Mouse (Mus musculus) forebrain, postnatal 0 days (tissue): ENCODE measurements around the gene Pamr1. TPM values are rescaled to one million over a fixed set of nuclear protein-coding genes. Genes with fewer than 3 reads are reported as not detected.

Source experiments
- ATAC-seq: fragments of 200-750 bp; cut with Nextera tagmentation; 2 replicates; pipeline ENCODE4 v1.8.0; 2017; ENCODE audit warnings: mild to moderate bottlenecking, moderate library complexity
- DNase-seq: peaks from one replicate; pipeline ENCODE4 v3.0.0-alpha.2; 2015
- H3K27ac ChIP-seq: fragments of 300-500 bp; sonication (generic); 2 replicates; pipeline ENCODE4 v1.5.1; 2014; ENCODE audit warnings: low read depth, mild to moderate bottlenecking, antibody characterized with exemption, low read length, moderate library complexity, mixed read lengths
- H3K27me3 ChIP-seq: fragments of 300-500 bp; sonication (generic); 2 replicates; pipeline ENCODE4 v1.6.1; 2014; ENCODE audit warnings: mild to moderate bottlenecking, low read length, mixed read lengths; ENCODE audit not compliant: insufficient read depth
- H3K36me3 ChIP-seq: fragments of 300-500 bp; sonication (generic); 2 replicates; pipeline ENCODE4 v1.6.1; 2014; ENCODE audit warnings: mild to moderate bottlenecking, moderate library complexity; ENCODE audit not compliant: insufficient read depth
- H3K4me1 ChIP-seq: fragments of 300-500 bp; sonication (generic); 2 replicates; pipeline ENCODE4 v1.6.1; 2014; ENCODE audit warnings: antibody characterized with exemption; ENCODE audit not compliant: insufficient read depth
- H3K4me2 ChIP-seq: fragments of 300-500 bp; sonication (generic); 2 replicates; pipeline ENCODE4 v1.6.1; 2014; ENCODE audit warnings: low read depth, mild to moderate bottlenecking, moderate library complexity
- H3K4me3 ChIP-seq: fragments of 300-500 bp; sonication (generic); 2 replicates; pipeline ENCODE4 v1.5.1; 2014; ENCODE audit warnings: low read depth, low read length, mixed read lengths
- H3K9ac ChIP-seq: fragments of 300-500 bp; sonication (generic); 2 replicates; pipeline ENCODE4 v1.6.1; 2014; ENCODE audit warnings: mild to moderate bottlenecking
- H3K9me3 ChIP-seq: fragments of 300-500 bp; sonication (generic); 2 replicates; pipeline ENCODE4 v1.6.1; 2016; ENCODE audit warnings: low read length
- CTCF ChIP-seq: sonication (generic); IDR thresholded peaks from 2 replicates; pipeline ENCODE4 v1.5.1; 2016; ENCODE audit warnings: antibody characterized with exemption, control low read depth, low read depth
- WGBS: fragments of 180-500 bp; shearing (Covaris S2); extraction: QIAGEN DNeasy Blood & Tissue Kit; methylation state at CpG from one replicate; pipeline ENCODE4 v1.1.7; 2014; 5-methylcytosine and 5-hydroxymethylcytosine counted together
- polyA plus RNA-seq: library from polyadenylated mRNA; unstranded; fragments of >200 nt; fragmentation: Nextera tagmentation; extraction: Ambion mirVana; gene quantifications from 2 replicates; pipeline ENCODE4 v1.2.1, GENCODE M21; 2015
- total RNA-seq: library from RNA; depleted of rRNA; stranded (reverse); fragments of >200 nt; gene quantifications from 2 replicates; pipeline ENCODE4 v1.2.3, GENCODE M21; 2014

Pamr1 gene
- total and polyA plus RNA-seq, 2 experiments from 2014 or later: 4.4 to 6.5 TPM

DNA sequence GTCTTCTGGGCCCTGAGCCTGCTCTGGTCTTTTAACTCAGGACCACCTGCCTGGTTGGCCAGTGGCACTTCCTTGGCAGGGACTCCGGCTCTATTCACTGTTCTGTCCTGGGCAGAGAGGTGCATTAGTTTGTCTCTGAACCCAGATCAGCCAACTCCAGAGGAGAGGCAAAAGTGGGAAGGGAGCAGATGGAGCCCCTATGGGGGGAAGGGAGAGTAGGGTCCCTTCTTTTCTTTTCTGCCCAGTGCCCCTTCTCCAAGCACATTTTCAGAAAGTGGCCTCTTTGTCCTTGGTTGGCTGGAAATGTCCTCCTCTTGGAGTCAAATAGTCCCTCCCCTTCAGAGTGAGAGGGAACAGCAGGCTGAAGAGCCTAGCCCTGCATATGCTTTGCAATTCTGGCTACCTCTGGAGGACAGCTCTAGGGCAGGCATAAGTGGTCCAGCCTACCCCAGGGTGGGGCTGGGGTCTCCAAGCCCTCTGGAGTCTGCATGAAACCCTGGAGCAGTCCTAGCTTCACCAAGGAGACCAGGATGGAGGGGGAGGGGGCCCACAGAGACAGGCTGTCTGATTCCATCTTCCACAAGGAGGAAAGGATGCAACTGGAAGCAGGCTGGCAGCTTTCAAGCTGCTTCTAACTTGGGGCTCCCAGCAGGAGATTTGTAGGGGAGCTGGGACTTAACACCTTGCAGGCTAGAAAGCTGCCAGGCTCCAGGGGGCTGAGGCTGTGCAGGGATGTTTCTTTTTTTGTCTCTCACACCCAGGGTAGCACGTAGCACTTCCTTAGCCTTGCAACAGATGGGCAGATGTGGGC, 49.3 kb downstream of the Pamr1 start:
- peaks cover 7% of the 10 kb centered on the region; the same call in 1 of the 2 replicates for H3K4me1 ChIP-seq
- peak; percentile 15 for TF ChIP-seq CTCF
- H3K27ac ChIP-seq: peak overlapping the region; percentile 59
- 0 out of 2 replicates have a peak overlapping the region, but pooled peaks have one; percentile 14 for H3K9ac ChIP-seq
- H3K9me3 ChIP-seq: no peaks in the 10 kb centered on the region
- DNase-seq: peak; percentile 62
- H3K4me3 ChIP-seq: no peak overlapping the region
- peak; percentile 89 for ATAC-seq
- no peak overlapping the region for H3K4me2 ChIP-seq
- no peaks in the 10 kb centered on the region for H3K27me3 ChIP-seq
- no peaks in the 10 kb centered on the region for H3K36me3 ChIP-seq
- WGBS: 13% methylated on average over 2 of the region's 2 CpGs

GRCm38 (mm10) chr2:102600516-102600915, 50.7 kb downstream of the Pamr1 start:
- no peak overlapping the region for H3K4me2 ChIP-seq
- WGBS: 91% methylated on average over 4 of the region's 4 CpGs
- H3K27me3 ChIP-seq: no peaks in the 10 kb centered on the region
- TF ChIP-seq CTCF: no peak
- no peak for ATAC-seq
- no peaks in the 10 kb centered on the region for H3K36me3 ChIP-seq
- no peaks in the 10 kb centered on the region for H3K9me3 ChIP-seq
- H3K27ac ChIP-seq: no peak overlapping the region
- H3K4me3 ChIP-seq: no peak overlapping the region
- peaks cover 7% of the 10 kb centered on the region; the same call in 1 of the 2 replicates for H3K4me1 ChIP-seq
- no peak for DNase-seq
- no peak overlapping the region for H3K9ac ChIP-seq

DNA sequence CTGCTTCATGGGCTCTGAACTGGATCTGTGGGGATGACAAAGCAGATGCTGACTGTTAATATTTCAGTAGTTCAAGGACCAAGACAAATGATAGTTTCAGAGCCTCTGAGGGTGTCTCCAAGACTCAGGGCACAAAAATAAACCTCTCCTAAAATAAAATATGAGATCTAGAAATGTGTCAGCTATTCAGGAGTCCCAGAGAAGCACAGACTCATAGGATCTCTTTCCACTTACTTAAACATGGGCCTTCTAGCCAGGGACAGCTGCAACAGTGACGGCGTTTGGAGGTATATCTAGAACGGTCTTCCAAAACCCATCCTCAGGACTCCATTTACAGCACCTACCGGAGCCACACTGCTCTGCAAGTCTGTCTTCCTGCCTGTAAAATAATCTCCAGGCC, 60.7 kb downstream of the Pamr1 start:
- Histone ChIP-seq H3K9me3 (no peaks in the 10 kb centered on the region), H3K9ac (no peak overlapping the region), H3K36me3 (no peaks in the 10 kb centered on the region), H3K4me1 (no peaks in the 10 kb centered on the region), H3K4me3 (no peak overlapping the region), H3K27me3 (no peaks in the 10 kb centered on the region), H3K27ac (no peak overlapping the region), H3K4me2 (no peak overlapping the region)
- TF ChIP-seq CTCF: no peak
- ATAC-seq (no peak), DNase-seq (no peak)
- whole genome bisulfite sequencing: 96% methylated on average over 4 of the region's 4 CpGs

DNA sequence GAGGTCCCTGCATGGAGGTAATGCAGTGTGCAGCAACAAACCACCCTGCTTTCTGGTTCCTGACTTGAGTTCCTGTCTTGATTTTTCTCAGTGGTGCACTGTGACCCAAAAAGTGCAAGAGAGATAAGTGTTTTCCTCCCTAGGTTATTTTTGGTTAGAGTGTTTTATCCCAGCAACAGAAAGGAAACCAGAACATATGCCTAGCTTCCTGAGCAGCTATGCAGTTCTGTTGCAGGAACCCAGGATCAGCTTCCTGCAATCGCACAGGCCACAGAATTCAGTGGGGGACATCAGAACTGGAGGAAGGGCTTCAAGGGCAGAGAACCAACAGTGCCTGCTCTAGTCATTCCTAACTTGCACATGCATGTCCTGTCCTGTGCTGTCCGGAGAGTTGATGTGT, 66.8 kb downstream of the Pamr1 start:
- H3K9me3 ChIP-seq: no peaks in the 10 kb centered on the region
- H3K9ac ChIP-seq: no peak overlapping the region
- H3K27me3 ChIP-seq: no peaks in the 10 kb centered on the region
- no peak for DNase-seq
- H3K27ac ChIP-seq: no peak overlapping the region
- H3K4me2 ChIP-seq: no peak overlapping the region
- no peak for TF ChIP-seq CTCF
- ATAC-seq: no peak
- H3K36me3 ChIP-seq: no peaks in the 10 kb centered on the region
- WGBS: 72% methylated on average over 2 of the region's 2 CpGs
- H3K4me1 ChIP-seq: no peaks in the 10 kb centered on the region
- H3K4me3 ChIP-seq: no peak overlapping the region

DNA sequence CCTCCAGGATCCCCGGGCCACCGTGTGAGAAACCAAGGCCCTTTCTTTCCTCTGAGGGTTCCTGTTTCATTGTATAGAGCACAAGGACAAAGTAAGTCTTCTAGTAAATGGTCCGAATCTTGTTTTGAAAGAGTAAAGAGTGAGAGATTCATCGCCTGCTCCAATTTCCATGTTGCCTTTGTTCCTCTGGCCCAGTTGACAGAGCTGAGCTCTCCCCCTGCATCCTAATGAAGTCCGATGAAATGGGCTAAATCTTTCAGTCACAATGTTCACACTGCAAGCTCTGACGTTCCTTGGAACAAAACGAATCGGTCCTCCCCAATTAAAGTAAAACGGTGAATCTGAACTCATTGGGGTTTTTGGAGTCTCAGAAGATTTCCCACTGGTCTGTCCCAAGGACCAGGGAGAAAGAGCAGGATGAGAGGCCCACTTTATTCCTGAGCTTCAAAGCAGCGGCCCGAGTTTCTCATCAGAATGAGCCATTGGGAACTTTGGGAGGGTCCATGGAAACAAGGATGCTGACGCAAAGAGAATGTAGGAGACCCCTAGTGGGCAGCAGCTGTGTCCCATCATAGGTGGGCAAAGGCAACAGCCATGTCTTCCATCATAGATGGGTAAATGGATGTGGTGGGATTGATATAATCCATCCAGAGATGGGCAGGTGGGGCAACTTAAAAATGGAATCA, 71.1 kb downstream of the Pamr1 start:
- ATAC-seq (peak; percentile 92), DNase-seq (peak; percentile 39)
- Histone ChIP-seq H3K4me1 (no peaks in the 10 kb centered on the region), H3K36me3 (no peaks in the 10 kb centered on the region), H3K9me3 (no peaks in the 10 kb centered on the region), H3K9ac (no peak overlapping the region), H3K27ac (peak overlapping the region; percentile 64), H3K4me3 (no peak overlapping the region), H3K4me2 (no peak overlapping the region), H3K27me3 (no peaks in the 10 kb centered on the region)
- WGBS: 25% methylated on average over 12 of the region's 12 CpGs
- no peak for TF ChIP-seq CTCF

- Histone ChIP-seq H3K4me3 (no peak overlapping the region), H3K36me3 (no peaks in the 10 kb centered on the region), H3K4me2 (no peak overlapping the region), H3K9ac (no peak overlapping the region), H3K27me3 (no peaks in the 10 kb centered on the region), H3K27ac (no peak overlapping the region), H3K9me3 (no peaks in the 10 kb centered on the region), H3K4me1 (no peaks in the 10 kb centered on the region)
- no peak for TF ChIP-seq CTCF
- ATAC-seq: no peak
- 88% methylated on average over 5 of the region's 5 CpGs for WGBS
- DNase-seq: no peak
Observed at GRCm38 (mm10) chr2:102622176-102622575, 72.4 kb downstream of the Pamr1 start.

DNA sequence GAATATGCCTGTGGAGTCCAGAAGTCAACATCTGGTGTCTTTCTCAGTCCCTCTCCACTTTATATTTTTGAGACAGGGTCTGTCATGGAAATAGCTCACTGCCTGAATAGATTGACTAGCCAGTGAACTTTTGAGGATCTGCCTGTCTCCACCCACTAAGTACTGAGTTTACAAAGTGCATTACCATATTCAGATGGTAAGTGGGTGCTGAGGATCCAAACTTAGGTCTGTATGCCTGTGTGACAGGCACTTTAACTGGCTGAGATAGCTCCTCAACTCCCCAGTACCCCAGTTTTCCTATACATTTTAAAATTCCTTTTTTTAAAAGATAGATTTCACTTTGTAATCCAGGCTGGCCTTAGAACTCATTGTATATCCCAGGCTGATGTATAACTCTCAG, 73.1 kb downstream of the Pamr1 start:
- ATAC-seq (no peak), DNase-seq (no peak)
- no peak overlapping the region for H3K9ac ChIP-seq
- H3K4me3 ChIP-seq: no peak overlapping the region
- no peaks in the 10 kb centered on the region for H3K36me3 ChIP-seq
- no peaks in the 10 kb centered on the region for H3K27me3 ChIP-seq
- no peaks in the 10 kb centered on the region for H3K9me3 ChIP-seq
- no peak overlapping the region for H3K27ac ChIP-seq
- no peak overlapping the region for H3K4me2 ChIP-seq
- no peaks in the 10 kb centered on the region for H3K4me1 ChIP-seq
- TF ChIP-seq CTCF: no peak
